Mouse (Mus musculus) testis, adult 2 months (tissue): Measurements from ENCODE around the gene Zfp637. TPM values are rescaled to one million over a fixed set of nuclear protein-coding genes. Genes with fewer than 3 reads are reported as not detected.

Source experiments
- H3K27ac ChIP-seq: fragments of 200-500 bp; 2 replicates; pipeline ENCODE4 v1.5.1; 2012; ENCODE audit warnings: low read depth, low read length; ENCODE audit not compliant: control insufficient read depth, insufficient read depth
- H3K27me3 ChIP-seq: fragments of 200-500 bp; 2 replicates; pipeline ENCODE4 v1.6.1; 2012; ENCODE audit warnings: mild to moderate bottlenecking, low read length, moderate library complexity; ENCODE audit not compliant: control insufficient read depth, insufficient read depth
- H3K36me3 ChIP-seq: fragments of 200-500 bp; 2 replicates; pipeline ENCODE4 v1.6.1; 2012; ENCODE audit warnings: mild to moderate bottlenecking, low read length; ENCODE audit not compliant: control insufficient read depth, insufficient read depth
- H3K4me1 ChIP-seq: fragments of 200-500 bp; 2 replicates; pipeline ENCODE4 v1.6.1; 2012; ENCODE audit warnings: low read length; ENCODE audit not compliant: control insufficient read depth, insufficient read depth
- H3K4me3 ChIP-seq: fragments of 200-500 bp; 2 replicates; pipeline ENCODE4 v1.5.1; 2012; ENCODE audit warnings: low read depth, mild to moderate bottlenecking, low read length, moderate library complexity, mixed read lengths; ENCODE audit not compliant: control insufficient read depth
- CTCF ChIP-seq: fragments of 200-500 bp; IDR thresholded peaks from 2 replicates; pipeline ENCODE4 v1.5.1; 2012; ENCODE audit warnings: low read depth, mild to moderate bottlenecking, inconsistent platforms, low read length, moderate library complexity; ENCODE audit not compliant: control insufficient read depth, insufficient read depth, insufficient replicate concordance
- POLR2A ChIP-seq: fragments of 200-500 bp; IDR thresholded peaks from 2 replicates; pipeline ENCODE4 v1.6.1; 2012; ENCODE audit warnings: low read depth, mild to moderate bottlenecking, inconsistent platforms, low read length, moderate library complexity; ENCODE audit not compliant: control insufficient read depth
- polyA plus RNA-seq: library from polyadenylated mRNA; depleted of rRNA; stranded (reverse); fragments of >200 nt; gene quantifications from 2 replicates; pipeline ENCODE4 v1.2.3, GENCODE M21; 2012; rRNA removed

Zfp637 gene
- polyA plus RNA-seq, 1 experiment = 6.0 TPM

- Histone ChIP-seq H3K27ac (peak overlapping the region; percentile 19; the same call in 1 of the 2 replicates), H3K4me1 (peaks cover 8% of the 10 kb centered on the region), H3K4me3 (peak overlapping the region; percentile 25), H3K36me3 (no peaks in the 10 kb centered on the region), H3K27me3 (no peaks in the 10 kb centered on the region)
- no peak for TF ChIP-seq POLR2A
- no peak for TF ChIP-seq CTCF
These were observed 50.6 kb downstream of the Zfp637 start for GRCm38 (mm10) chr6:117891369-117892160.

GRCm38 (mm10) chr6:117892386-117892785 lies 51.4 kb downstream of the Zfp637 start:
- H3K4me3 ChIP-seq = no peak overlapping the region
- H3K27me3 ChIP-seq = no peaks in the 10 kb centered on the region
- no peaks in the 10 kb centered on the region for H3K36me3 ChIP-seq
- H3K27ac ChIP-seq = peak overlapping the region; percentile 64
- TF ChIP-seq POLR2A = no peak
- no peak for TF ChIP-seq CTCF
- peaks cover 8% of the 10 kb centered on the region for H3K4me1 ChIP-seq

GRCm38 (mm10) chr6:117893435-117893834 lies 52.5 kb downstream of the Zfp637 start:
- Histone ChIP-seq H3K4me3 (no peak overlapping the region), H3K27me3 (no peaks in the 10 kb centered on the region), H3K36me3 (no peaks in the 10 kb centered on the region), H3K4me1 (peaks cover 8% of the 10 kb centered on the region), H3K27ac (no peak overlapping the region)
- TF ChIP-seq POLR2A (no peak), CTCF (no peak)

Other genes starting within 250 kb of the Zfp637 start
- gene Zfp239, start 20.9 kb downstream of the Zfp637 start, polyA plus RNA-seq = 4.6 TPM in 2 replicates
- 286 and 325 TPM in 2 replicates for gene Hnrnpf, start 59.1 kb downstream of the Zfp637 start, polyA plus RNA-seq
- gene Fxyd4, start 96.5 kb downstream of the Zfp637 start, polyA plus RNA-seq = 3.6 TPM in 1 of 2 replicates, not detected in the other
- 0.02 and 0.05 TPM in 2 replicates for gene Rasgef1a, start 170.3 kb downstream of the Zfp637 start, polyA plus RNA-seq